Mouse (Mus musculus): ENCODE results near the gene Mad2l1bp. TPM values are rescaled to one million over a fixed set of nuclear protein-coding genes. Genes with fewer than 3 reads are reported as not detected.

The Mad2l1bp gene
- polyA plus RNA-seq, 1 experiment from 2014 or later = 30.6 TPM

DNA sequence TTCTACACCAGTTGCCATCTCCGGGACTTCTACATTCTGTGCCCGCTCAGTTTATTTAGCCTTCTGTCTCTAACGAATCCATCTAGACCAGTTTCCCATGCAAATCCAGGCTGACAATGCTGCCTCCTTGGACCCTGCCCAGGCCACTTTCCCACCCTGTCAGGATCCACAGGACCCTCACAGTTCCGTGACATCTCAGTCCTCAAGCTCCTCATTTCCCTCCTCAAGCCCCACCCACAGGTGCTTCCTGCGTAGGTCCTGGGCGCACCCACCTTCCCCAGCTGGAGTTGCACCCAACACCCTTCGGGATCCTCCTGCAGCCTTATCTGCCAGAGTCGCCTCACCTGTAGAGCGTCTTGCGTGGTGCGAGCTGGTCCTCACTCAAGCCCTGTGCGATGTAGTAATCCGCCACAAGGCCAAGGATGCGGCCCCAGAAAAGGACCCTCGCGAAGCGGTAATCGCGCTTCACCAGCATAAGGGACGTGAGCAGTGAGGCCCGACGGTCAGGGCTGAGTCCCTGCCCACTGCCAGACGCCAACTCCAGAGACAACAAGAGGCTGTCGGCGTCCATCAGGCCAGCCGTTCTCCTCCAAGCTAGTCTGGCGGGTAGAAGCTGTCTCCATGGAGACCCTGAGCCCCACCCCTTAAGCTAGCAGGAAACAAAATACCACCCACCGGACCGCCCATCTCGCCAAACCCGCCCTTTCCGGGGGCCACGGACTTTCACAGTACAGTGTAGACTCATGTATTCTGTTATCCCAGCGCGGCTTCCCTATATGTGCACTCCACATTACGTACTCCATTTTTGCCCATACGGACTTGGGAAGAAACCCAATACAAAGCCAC, 9.6 kb downstream of the Mad2l1bp start, which contains the start of gene Rsph9:
Rsph9 (minus strand) TSS at position 639 of the 846 bp plus-strand sequence.
- Histone ChIP-seq H3K4me1 (peaks cover 15% of the 10 kb centered on the region), H3K4me3 (replicated peaks) (peak within 1 kb of the TSS; percentile 48), H3K9me3 (no peaks in the 10 kb centered on the region), H3K27ac (peak within 1 kb of the TSS; percentile 21; the same call in 1 of the 2 replicates), H3K9ac (peak within 1 kb of the TSS; percentile 55), H3K4me2 (peak within 1 kb of the TSS; percentile 75), H3K36me3 (replicated peaks) (peaks cover 35% of the 10 kb centered on the region), H3K27me3 (no peaks in the 10 kb centered on the region)
- peak; percentile 90 for ATAC-seq (ENCODE audit: low FRiP score)
- 6% methylated on average over 37 of the region's 37 CpGs for WGBS

DNA sequence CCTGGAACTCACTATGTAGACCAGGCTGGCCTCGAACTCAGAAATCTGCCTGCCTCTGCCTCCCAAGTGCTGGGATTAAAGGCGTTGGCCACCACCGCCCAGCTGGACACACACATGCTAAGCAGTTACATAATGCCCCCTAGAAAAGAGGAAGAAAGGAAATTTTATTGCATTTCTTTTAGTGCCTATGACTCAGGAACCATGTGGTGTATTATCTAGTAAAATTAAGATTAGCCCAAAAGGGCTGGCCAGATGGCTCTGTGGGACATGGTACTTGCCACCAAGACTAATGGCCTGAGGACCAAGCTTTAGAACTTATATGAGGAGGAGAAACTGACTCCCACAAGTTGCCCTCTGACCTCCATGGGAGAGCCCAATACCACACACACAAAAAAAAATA, 13.5 kb downstream of the Mad2l1bp start:
- H3K27me3 ChIP-seq = no peaks in the 10 kb centered on the region
- H3K9me3 ChIP-seq = no peaks in the 10 kb centered on the region
- no peaks in the 10 kb centered on the region; the same call in 1 of the 2 replicates for H3K36me3 ChIP-seq (replicated peaks)
- H3K27ac ChIP-seq = no peak overlapping the region
- H3K4me3 ChIP-seq (replicated peaks) = no peak overlapping the region
- H3K4me1 ChIP-seq = peaks cover 15% of the 10 kb centered on the region
- WGBS = 83% methylated on average over 3 of the region's 3 CpGs
- no peak overlapping the region for H3K4me2 ChIP-seq
- no peak for ATAC-seq (ENCODE audit: low FRiP score)
- no peak overlapping the region for H3K9ac ChIP-seq

DNA sequence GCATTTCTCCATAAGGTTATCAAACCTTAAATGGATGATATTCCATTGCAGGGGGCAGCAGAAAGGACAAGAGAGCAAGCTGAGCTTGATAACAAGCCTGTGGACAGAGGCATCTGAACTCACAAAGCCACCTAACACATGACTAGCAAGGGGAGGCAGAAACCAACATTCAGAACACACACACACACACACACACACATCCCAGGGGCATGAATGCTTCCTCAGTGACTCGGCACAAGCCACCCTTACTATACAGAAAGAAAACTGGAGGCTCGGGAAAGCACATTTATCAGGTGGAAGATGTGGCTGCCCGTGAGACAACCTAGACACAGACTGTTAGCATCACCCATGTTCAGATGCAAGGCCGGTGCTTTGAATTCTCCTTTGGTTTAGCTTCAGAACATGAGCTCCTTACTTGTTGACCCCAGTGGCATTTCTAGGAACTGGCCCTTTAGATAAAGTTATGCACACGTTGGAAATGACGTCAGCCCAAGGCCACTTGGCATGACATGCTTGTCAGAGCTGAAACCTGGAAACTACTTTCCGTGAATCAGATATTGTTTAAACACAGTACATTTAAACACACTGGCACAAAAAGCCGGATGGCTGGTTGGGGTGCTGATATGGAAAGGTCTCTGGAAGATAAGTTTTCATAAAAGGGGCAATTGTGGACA, 14.7 kb downstream of the Mad2l1bp start:
- Histone ChIP-seq H3K27ac (no peak overlapping the region), H3K36me3 (replicated peaks) (no peaks in the 10 kb centered on the region; the same call in 1 of the 2 replicates), H3K27me3 (no peaks in the 10 kb centered on the region), H3K4me1 (peaks cover 7% of the 10 kb centered on the region), H3K9me3 (no peaks in the 10 kb centered on the region), H3K4me3 (replicated peaks) (no peak overlapping the region), H3K4me2 (no peak overlapping the region), H3K9ac (no peak overlapping the region)
- no peak for ATAC-seq (ENCODE audit: low FRiP score)
- WGBS = 82% methylated on average over 8 of the region's 8 CpGs

DNA sequence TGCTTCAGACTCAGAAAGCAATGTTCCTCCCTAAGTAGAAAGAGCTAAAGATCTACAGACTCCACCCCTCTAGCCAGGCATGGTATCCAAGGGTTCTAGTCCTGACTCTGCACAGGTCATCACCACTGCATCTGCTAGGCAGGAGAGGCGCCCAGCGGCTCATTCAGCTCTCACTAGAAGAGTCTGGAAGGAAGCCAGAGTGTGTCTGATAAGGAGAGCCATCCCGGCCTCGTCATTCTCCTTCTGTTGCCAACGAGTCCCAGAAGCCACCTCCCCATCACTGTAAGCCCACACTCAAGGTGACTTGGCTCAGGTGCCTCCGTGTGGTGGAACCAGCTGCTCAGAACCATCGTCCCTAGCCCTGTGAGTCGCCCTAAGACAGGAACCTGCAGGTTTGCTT, 20.5 kb downstream of the Mad2l1bp start:
- no peak for ATAC-seq (ENCODE audit: low FRiP score)
- 75% methylated on average over 8 of the region's 8 CpGs for WGBS
- H3K9me3 ChIP-seq = no peaks in the 10 kb centered on the region
- no peak overlapping the region for H3K27ac ChIP-seq
- H3K4me3 ChIP-seq (replicated peaks) = no peak overlapping the region
- peaks cover 23% of the 10 kb centered on the region for H3K36me3 ChIP-seq (replicated peaks)
- H3K9ac ChIP-seq = no peak overlapping the region
- no peaks in the 10 kb centered on the region; the same call in 1 of the 2 replicates for H3K27me3 ChIP-seq
- no peak overlapping the region for H3K4me2 ChIP-seq
- peaks cover 4% of the 10 kb centered on the region; the same call in 1 of the 2 replicates for H3K4me1 ChIP-seq

DNA sequence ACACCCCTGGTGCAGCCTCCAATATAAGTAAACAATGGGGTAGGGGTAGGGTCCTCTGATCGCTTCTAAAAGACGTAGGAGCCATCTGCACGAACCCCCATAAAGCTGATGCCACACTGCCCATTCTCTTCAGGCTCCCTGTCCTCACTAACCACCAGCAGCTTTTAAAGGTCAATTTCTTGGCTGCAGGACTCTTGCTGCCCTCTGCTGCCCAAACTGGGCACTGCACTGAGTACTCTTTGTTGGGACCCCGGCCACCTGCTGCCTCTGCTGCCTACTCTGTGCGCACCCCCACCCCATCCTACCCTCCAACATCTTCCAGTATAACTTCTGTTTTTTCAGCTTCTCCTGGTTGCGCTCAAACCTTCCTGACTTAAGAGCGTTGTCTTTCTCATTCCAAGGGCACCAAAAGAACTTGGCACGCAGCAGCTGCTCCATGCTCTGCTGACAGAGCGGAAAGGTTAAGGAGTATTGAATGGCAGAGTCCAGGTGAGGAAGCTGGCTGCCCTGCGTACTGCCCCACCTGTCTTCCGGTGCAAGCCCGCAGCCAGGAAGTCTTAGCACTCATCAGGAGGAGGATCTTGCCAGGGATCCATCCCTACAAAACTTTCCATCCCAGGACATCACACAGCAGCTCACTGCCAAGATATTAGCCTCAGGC, 21.2 kb downstream of the Mad2l1bp start:
- Histone ChIP-seq H3K9ac (0 out of 2 replicates have a peak overlapping the region, but pooled peaks have one; percentile 5), H3K4me3 (replicated peaks) (no peak overlapping the region), H3K4me1 (peaks cover 4% of the 10 kb centered on the region; the same call in 1 of the 2 replicates), H3K27me3 (no peaks in the 10 kb centered on the region; the same call in 1 of the 2 replicates), H3K9me3 (no peaks in the 10 kb centered on the region), H3K4me2 (no peak overlapping the region), H3K36me3 (replicated peaks) (peaks cover 30% of the 10 kb centered on the region), H3K27ac (no peak overlapping the region)
- 15% methylated on average over 12 of the region's 12 CpGs for WGBS
- peak; percentile 74 for ATAC-seq (ENCODE audit: low FRiP score)

DNA sequence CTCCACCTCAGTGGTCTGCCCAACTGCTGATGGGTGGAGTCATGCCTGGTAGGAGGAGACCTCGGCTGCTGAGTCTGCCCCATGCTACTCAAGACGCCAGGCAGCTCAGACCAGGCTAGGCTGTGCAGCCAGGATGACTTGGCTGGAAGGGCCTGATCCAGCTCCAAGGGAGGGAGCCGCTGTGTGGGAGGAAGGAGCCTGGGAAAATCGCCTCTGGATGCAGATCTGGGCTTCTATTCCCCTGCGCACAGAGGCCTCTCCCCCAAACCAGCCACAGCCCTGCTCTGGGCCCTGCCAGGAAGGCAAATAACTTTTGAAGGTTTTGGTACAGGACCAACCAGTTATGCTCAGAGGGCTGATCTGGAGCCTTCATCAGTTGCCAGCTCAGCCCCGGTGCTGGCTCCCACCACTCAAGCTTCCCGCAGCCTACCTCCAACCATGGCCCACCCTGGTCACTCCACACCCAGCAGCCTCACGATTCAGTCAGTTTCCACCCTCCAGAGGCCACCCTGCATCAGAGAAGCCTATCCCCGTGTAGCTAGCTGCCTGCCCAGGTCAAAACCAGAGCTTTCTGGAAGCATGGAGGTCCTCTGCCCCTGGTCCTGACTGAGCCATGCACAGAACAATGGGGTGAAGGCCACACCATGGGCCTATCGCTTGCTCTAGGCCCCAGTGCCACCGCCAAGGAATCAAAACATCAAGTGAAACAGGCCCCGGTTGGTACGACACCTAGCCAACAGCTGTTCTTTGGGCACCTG, 23.4 kb downstream of the Mad2l1bp start:
- no peaks in the 10 kb centered on the region for H3K9me3 ChIP-seq
- WGBS = 84% methylated on average over 13 of the region's 13 CpGs
- H3K27ac ChIP-seq = 0 out of 2 replicates have a peak overlapping the region, but pooled peaks have one; percentile 5
- H3K9ac ChIP-seq = no peak overlapping the region
- no peak overlapping the region for H3K4me3 ChIP-seq (replicated peaks)
- H3K27me3 ChIP-seq = no peaks in the 10 kb centered on the region; the same call in 1 of the 2 replicates
- ATAC-seq (ENCODE audit: low FRiP score) = no peak
- H3K4me1 ChIP-seq = peaks cover 4% of the 10 kb centered on the region; the same call in 1 of the 2 replicates
- no peak overlapping the region for H3K4me2 ChIP-seq
- peaks cover 53% of the 10 kb centered on the region for H3K36me3 ChIP-seq (replicated peaks)

DNA sequence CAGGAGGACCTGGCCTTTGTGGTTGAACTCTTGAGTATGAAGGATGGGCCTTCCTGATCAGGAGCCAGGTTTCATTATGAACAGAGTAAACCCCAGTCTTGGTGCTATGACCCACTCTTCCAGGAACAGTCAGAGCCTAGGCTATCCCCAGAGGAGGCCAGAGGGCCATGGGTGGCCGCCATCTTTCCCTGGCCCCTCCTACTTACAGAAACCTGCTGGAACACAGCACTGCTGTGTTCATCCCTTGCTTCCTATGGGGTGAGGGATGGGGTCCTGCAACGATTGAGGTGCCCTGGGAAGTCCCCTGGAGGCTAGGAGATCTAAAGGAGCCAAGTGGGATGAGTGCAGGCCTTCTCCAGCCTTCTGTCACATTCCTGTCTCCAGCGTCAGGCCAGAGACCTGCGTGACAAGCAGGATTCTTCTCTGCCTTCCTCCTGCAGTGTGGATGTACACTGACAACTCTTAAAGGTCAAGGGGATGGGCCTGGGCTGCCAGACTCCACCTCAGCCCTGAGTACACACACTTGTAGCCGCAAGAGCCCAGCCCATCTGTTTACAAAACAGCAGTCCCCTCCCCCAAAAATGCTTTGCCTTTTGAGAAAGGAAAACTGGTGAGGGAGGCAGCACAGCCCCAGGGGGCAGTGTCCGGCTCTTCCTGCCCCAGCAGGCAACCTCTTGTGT, 25.4 kb downstream of the Mad2l1bp start:
- peaks cover 4% of the 10 kb centered on the region; the same call in 1 of the 2 replicates for H3K4me1 ChIP-seq
- no peak for ATAC-seq (ENCODE audit: low FRiP score)
- H3K36me3 ChIP-seq (replicated peaks) = peaks cover 72% of the 10 kb centered on the region
- no peak overlapping the region for H3K4me3 ChIP-seq (replicated peaks)
- no peak overlapping the region for H3K9ac ChIP-seq
- no peak overlapping the region for H3K4me2 ChIP-seq
- no peak overlapping the region for H3K27ac ChIP-seq
- 86% methylated on average over 6 of the region's 6 CpGs for WGBS
- no peaks in the 10 kb centered on the region for H3K9me3 ChIP-seq
- H3K27me3 ChIP-seq = no peaks in the 10 kb centered on the region; the same call in 1 of the 2 replicates

DNA sequence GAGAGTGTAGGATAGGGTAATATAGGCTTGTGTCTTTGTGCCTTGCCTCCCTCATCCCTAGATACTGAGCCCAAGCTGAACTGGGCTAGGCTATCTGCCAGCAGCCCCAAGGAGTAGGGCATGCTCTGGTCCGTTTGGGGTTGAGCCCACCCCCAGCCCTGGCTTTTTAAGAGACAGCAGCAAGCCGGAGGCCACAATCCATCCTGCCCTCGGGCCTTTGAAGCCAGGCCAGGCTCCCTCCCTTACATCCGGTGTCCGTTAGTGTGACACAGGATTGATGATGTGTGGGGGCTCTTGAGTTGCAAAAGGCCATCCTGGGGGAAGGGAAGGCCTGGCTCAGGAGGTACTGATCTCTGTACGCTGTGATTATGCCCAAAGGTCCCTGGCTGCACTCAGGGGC, 26.7 kb downstream of the Mad2l1bp start:
- no peak overlapping the region for H3K4me2 ChIP-seq
- 89% methylated on average over 4 of the region's 6 CpGs for WGBS
- H3K4me3 ChIP-seq (replicated peaks) = no peak overlapping the region
- H3K9ac ChIP-seq = no peak overlapping the region
- no peaks in the 10 kb centered on the region for H3K9me3 ChIP-seq
- no peaks in the 10 kb centered on the region for H3K27me3 ChIP-seq
- no peaks in the 10 kb centered on the region for H3K4me1 ChIP-seq
- peaks cover 85% of the 10 kb centered on the region for H3K36me3 ChIP-seq (replicated peaks)
- H3K27ac ChIP-seq = no peak overlapping the region
- ATAC-seq (ENCODE audit: low FRiP score) = no peak

DNA sequence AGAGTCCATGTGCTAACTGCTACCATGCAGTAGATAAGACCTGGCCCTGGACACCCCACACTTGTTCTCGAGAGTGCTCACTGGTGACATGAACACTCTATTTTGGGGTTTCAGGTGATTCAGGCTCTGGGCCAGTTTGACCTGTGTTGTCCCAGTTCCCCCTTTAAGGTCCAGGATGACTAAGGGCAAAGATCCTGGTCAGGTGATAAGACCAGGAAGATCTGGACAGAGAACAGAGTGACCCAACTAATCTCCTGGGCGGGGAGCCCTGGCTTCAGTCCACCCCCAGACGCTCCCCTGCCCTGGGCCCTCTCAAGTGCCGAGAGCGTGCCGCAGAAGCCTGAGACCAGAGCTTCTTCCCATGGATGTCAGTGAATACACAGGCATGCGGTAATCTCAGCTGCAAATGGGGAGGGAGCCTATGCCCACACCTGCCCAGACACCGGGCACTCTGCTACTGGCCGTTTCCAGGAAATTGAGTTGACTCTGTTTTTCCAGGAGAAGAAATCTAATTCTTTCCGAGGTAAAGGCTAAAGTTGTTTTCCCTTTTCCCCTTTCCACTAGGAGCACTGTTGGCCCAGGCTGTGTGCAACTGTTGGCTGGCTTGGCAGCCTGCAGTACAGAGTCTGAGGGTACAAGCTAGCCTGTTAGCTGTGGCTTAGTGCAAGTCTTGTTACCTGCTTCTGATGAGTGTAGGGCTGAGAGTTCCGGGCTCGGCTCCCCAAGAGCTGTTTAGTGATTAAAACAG, 29.2 kb downstream of the Mad2l1bp start:
- Histone ChIP-seq H3K27ac (no peak overlapping the region), H3K4me1 (no peaks in the 10 kb centered on the region), H3K36me3 (replicated peaks) (peaks cover 89% of the 10 kb centered on the region), H3K27me3 (no peaks in the 10 kb centered on the region), H3K9me3 (no peaks in the 10 kb centered on the region), H3K4me2 (no peak overlapping the region), H3K4me3 (replicated peaks) (no peak overlapping the region), H3K9ac (no peak overlapping the region)
- 95% methylated on average over 12 of the region's 12 CpGs for WGBS
- no peak for ATAC-seq (ENCODE audit: low FRiP score)

DNA sequence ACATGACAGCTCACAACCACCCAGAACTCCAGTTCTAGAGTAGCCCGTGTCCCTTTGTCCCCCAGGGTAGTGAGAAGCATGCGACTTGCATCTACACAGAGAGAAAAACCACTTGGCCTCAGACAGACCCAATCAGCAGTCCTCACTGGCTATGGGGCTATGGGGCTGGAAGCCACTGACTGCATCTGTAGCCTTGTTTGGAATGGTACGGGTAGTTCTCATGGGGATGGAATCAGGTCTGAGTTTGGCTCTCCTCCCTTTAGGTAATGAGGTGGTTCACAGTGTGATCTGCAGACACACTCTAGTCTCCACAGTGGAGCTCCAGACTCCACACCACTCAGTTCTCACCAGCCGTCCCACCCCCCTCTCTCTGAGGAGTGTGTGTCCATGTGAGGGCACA, 30.1 kb downstream of the Mad2l1bp start:
- H3K9ac ChIP-seq = no peak overlapping the region
- H3K4me1 ChIP-seq = no peaks in the 10 kb centered on the region
- H3K27me3 ChIP-seq = no peaks in the 10 kb centered on the region
- no peak overlapping the region for H3K27ac ChIP-seq
- no peaks in the 10 kb centered on the region for H3K9me3 ChIP-seq
- H3K36me3 ChIP-seq (replicated peaks) = peaks cover 88% of the 10 kb centered on the region
- ATAC-seq (ENCODE audit: low FRiP score) = no peak
- H3K4me3 ChIP-seq (replicated peaks) = no peak overlapping the region
- 93% methylated on average over 4 of the region's 4 CpGs for WGBS
- H3K4me2 ChIP-seq = no peak overlapping the region

DNA sequence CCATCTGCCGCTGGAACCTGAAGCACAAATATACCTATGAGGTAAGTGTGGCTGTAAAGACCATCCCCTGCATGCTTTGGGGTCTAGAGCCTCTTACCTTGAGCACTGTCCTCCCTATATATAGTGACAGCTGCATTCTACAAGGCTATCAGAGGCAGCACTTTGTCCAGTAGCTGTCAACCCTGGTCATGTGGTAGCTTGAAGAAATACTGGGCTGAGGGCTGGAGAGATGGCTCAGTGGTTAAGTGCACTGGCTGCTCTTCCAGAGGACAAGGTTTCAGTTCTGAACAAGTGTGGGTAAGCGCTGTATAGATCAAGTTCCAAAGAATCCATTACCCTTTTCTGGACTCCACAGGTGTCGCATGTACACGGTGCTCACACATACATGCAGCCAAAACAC, 30.6 kb downstream of the Mad2l1bp start:
- Histone ChIP-seq H3K4me2 (no peak overlapping the region), H3K27me3 (no peaks in the 10 kb centered on the region), H3K4me1 (no peaks in the 10 kb centered on the region), H3K9me3 (no peaks in the 10 kb centered on the region), H3K36me3 (replicated peaks) (peaks cover 88% of the 10 kb centered on the region), H3K27ac (no peak overlapping the region), H3K4me3 (replicated peaks) (no peak overlapping the region), H3K9ac (no peak overlapping the region)
- 94% methylated on average over 4 of the region's 4 CpGs for WGBS
- no peak for ATAC-seq (ENCODE audit: low FRiP score)
